Mouse (Mus musculus) ES-Bruce4 (cell line): ENCODE results near the gene Tmem132c.

ENCODE experiments used
- CTCF ChIP-seq: IDR thresholded peaks from one replicate; pipeline ENCODE4 v1.8.1; 2011; ENCODE audit warnings: low read depth, low read length
- EP300 ChIP-seq: IDR thresholded peaks from 2 replicates; pipeline ENCODE4 v1.6.1; 2011; ENCODE audit warnings: low read depth, low read length; ENCODE audit not compliant: insufficient read depth
- POLR2A ChIP-seq: IDR thresholded peaks from one replicate; pipeline ENCODE4 v1.8.1; 2011; ENCODE audit warnings: low read length; ENCODE audit not compliant: insufficient read depth

DNA sequence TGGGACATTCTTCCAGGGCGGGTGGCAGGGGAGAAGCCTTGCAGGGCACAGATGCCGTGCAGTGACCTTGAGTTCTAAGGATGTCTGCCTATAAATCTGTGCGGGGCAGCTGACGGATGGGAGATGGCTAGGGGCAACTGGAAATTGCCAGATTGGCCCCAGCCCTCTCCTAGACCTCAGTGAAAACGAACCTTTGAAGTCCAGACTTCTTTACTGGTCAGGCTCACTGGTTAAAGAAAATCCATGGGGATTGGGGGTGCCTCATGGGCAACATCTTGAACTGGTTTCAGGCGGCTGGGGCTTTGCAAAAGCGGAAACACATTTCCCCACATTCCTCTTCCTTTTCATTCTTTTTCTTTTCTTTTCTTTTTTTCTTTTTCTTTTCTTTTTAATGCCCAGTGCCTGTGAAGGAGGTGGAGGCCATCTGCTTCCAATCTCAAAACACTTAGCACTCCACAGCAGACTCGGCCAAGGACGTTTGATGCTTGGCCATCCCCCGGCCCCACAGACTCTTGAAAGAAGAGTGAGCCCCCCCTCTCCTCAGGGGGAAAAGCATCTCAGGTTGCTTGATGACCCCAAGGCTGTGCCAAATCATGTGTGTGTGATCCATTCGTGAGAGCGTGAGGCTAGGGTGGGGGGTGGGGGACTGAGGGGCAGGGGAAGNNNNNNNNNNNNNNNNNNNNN, 77.6 kb downstream of the Tmem132c start:
- TF ChIP-seq POLR2A (no peak), CTCF (no peak), EP300 (no peak)
